Comparison of ENCODE assay signal across 20 mouse cellular contexts in genomic region chr6:18492248-18492901, GRCm38 (mm10). TPM values are rescaled to one million over a fixed set of nuclear protein-coding genes. Genes with fewer than 3 reads are reported as not detected.
DNase-seq lines count a peak whose midpoint lies in the region; ATAC-seq lines count a peak whose summit lies in the region.
"Had no signal": no experiment of that assay in that cellular context is flagged by ENCODE, and none has a peak within 500 bp of the region (broad histone marks: within the 10 kb centered on the region; RNA-seq: fewer than 3 reads in every experiment).

No protein-coding gene starts in this region.

- no peaks in the 10 kb centered on the region for H3K9me3 ChIP-seq in forebrain, embryonic 11.5 days (ENCODE audit: control insufficient read depth, low read length)
- no peaks in the 10 kb centered on the region for H3K9me3 ChIP-seq in forebrain, embryonic 10.5 days
- no peaks in the 10 kb centered on the region for H3K9me3 ChIP-seq in midbrain, embryonic 11.5 days (ENCODE audit: control insufficient read depth, low read length)
- no peaks in the 10 kb centered on the region for H3K9me3 ChIP-seq in midbrain, embryonic 13.5 days
- no peaks in the 10 kb centered on the region for H3K9me3 ChIP-seq in forebrain, embryonic 13.5 days (replicated peaks)
- no peaks in the 10 kb centered on the region for H3K9me3 ChIP-seq in neural tube, embryonic 14.5 days (ENCODE audit: control insufficient read depth, low read length)
- H3K9me3 ChIP-seq in heart, embryonic 12.5 days (replicated peaks) = no peaks in the 10 kb centered on the region
- H3K9me3 ChIP-seq: liver, embryonic 13.5 days had no signal

- 52% methylated on average over 6 of the region's 6 CpGs for WGBS in forebrain, embryonic 11.5 days
- WGBS in forebrain, embryonic 10.5 days = 70% methylated on average over 6 of the region's 6 CpGs
- WGBS in midbrain, embryonic 11.5 days = 53% methylated on average over 6 of the region's 6 CpGs
- 50% methylated on average over 6 of the region's 6 CpGs for WGBS in midbrain, embryonic 13.5 days
- WGBS in forebrain, embryonic 13.5 days = 30% methylated on average over 6 of the region's 6 CpGs
- WGBS in neural tube, embryonic 14.5 days = 51% methylated on average over 6 of the region's 6 CpGs
- WGBS in heart, embryonic 12.5 days = 72% methylated on average over 6 of the region's 6 CpGs

- peak; percentile 63; the same call in 1 of the 2 replicates for ATAC-seq in forebrain, embryonic 11.5 days (replicated peaks; ENCODE audit: low FRiP score)
- ATAC-seq in midbrain, embryonic 11.5 days (ENCODE audit: low FRiP score) = 0 out of 2 replicates have a peak, but pooled peaks have one; percentile 19
- ATAC-seq in midbrain, embryonic 13.5 days = no peak
- ATAC-seq in forebrain, embryonic 13.5 days = peak; percentile 69
- peak; percentile 61; the same call in 1 of the 2 replicates for ATAC-seq in neural tube, embryonic 14.5 days (ENCODE audit: low read depth)
- ATAC-seq in heart, embryonic 12.5 days (ENCODE audit: insufficient number of reproducible peaks, low FRiP score) = no peak
- ATAC-seq: intestine, embryonic 16.5 days had no signal

- H3K4me3 ChIP-seq in forebrain, embryonic 11.5 days (ENCODE audit: low read depth, low read length) = no peak overlapping the region
- H3K4me3 ChIP-seq in forebrain, embryonic 10.5 days = no peak overlapping the region
- no peak overlapping the region for H3K4me3 ChIP-seq in midbrain, embryonic 11.5 days (ENCODE audit: low read depth, low read length)
- no peak overlapping the region for H3K4me3 ChIP-seq in midbrain, embryonic 13.5 days (replicated peaks)
- H3K4me3 ChIP-seq in forebrain, embryonic 13.5 days = no peak overlapping the region
- no peak overlapping the region for H3K4me3 ChIP-seq in neural tube, embryonic 14.5 days (ENCODE audit: low read depth, low read length)
- no peak overlapping the region for H3K4me3 ChIP-seq in heart, embryonic 12.5 days
- H3K4me3 ChIP-seq: liver, embryonic 13.5 days had no signal

- H3K36me3 ChIP-seq in forebrain, embryonic 11.5 days (ENCODE audit: control insufficient read depth, insufficient read depth, low read length) = no peaks in the 10 kb centered on the region
- 0 out of 2 replicates have a peak, but pooled peaks cover 2% of the 10 kb centered on the region for H3K36me3 ChIP-seq in forebrain, embryonic 10.5 days (replicated peaks)
- no peaks in the 10 kb centered on the region for H3K36me3 ChIP-seq in midbrain, embryonic 11.5 days (ENCODE audit: control insufficient read depth, insufficient read depth, low read length)
- peaks cover 10% of the 10 kb centered on the region for H3K36me3 ChIP-seq in midbrain, embryonic 13.5 days
- peaks cover 8% of the 10 kb centered on the region; the same call in 1 of the 2 replicates for H3K36me3 ChIP-seq in forebrain, embryonic 13.5 days (ENCODE audit: poor library complexity, severe bottlenecking)
- peaks cover 5% of the 10 kb centered on the region; the same call in 1 of the 2 replicates for H3K36me3 ChIP-seq in neural tube, embryonic 14.5 days (ENCODE audit: control insufficient read depth, insufficient read depth, low read length)
- no peaks in the 10 kb centered on the region for H3K36me3 ChIP-seq in heart, embryonic 12.5 days
- H3K36me3 ChIP-seq: liver, embryonic 13.5 days had no signal

- no peaks in the 10 kb centered on the region for H3K4me1 ChIP-seq in forebrain, embryonic 11.5 days (replicated peaks; ENCODE audit: control insufficient read depth, insufficient read depth, low read length)
- H3K4me1 ChIP-seq in forebrain, embryonic 10.5 days = peaks cover 19% of the 10 kb centered on the region
- H3K4me1 ChIP-seq in midbrain, embryonic 11.5 days (ENCODE audit: control insufficient read depth, insufficient read depth, low read length) = 0 out of 2 replicates have a peak, but pooled peaks cover 2% of the 10 kb centered on the region
- H3K4me1 ChIP-seq in midbrain, embryonic 13.5 days (replicated peaks) = peaks cover 4% of the 10 kb centered on the region; the same call in 1 of the 2 replicates
- peaks cover 13% of the 10 kb centered on the region; the same call in 1 of the 2 replicates for H3K4me1 ChIP-seq in forebrain, embryonic 13.5 days
- no peaks in the 10 kb centered on the region for H3K4me1 ChIP-seq in neural tube, embryonic 14.5 days (ENCODE audit: control insufficient read depth, insufficient read depth, low read length)
- no peaks in the 10 kb centered on the region for H3K4me1 ChIP-seq in heart, embryonic 12.5 days (replicated peaks)
- H3K4me1 ChIP-seq: liver, embryonic 13.5 days had no signal

- no peak overlapping the region for H3K4me2 ChIP-seq in forebrain, embryonic 11.5 days (ENCODE audit: low read depth, low read length, severe bottlenecking)
- H3K4me2 ChIP-seq in midbrain, embryonic 11.5 days = no peak overlapping the region
- H3K4me2 ChIP-seq in midbrain, embryonic 13.5 days (replicated peaks) = no peak overlapping the region
- H3K4me2 ChIP-seq in forebrain, embryonic 13.5 days = no peak overlapping the region
- H3K4me2 ChIP-seq in neural tube, embryonic 14.5 days (ENCODE audit: low read depth, low read length) = no peak overlapping the region
- no peak overlapping the region for H3K4me2 ChIP-seq in heart, embryonic 12.5 days
- H3K4me2 ChIP-seq: liver, embryonic 13.5 days had no signal

- DNase-seq in forebrain, embryonic 11.5 days (ENCODE audit: low spot score) = no peak
- DNase-seq in forebrain, embryonic 10.5 days (ENCODE audit: extremely low spot score, low spot score) = no peak
- DNase-seq in midbrain, embryonic 11.5 days (ENCODE audit: low spot score, missing footprints) = no peak
- DNase-seq in spleen, postnatal 36 days (ENCODE audit: low spot score in 2 of 2) = no peak
- DNase-seq: adrenal gland, postnatal 25 days; cerebellum, adult 9-10 months; gastrocnemius, postnatal 36 days; heart, postnatal 4 days; kidney, postnatal 25 days; liver, embryonic 13.5 days; lung, adult 2 months; lung, postnatal 14 days; retina, postnatal 1 day; right cerebral cortex, postnatal 25 days; spleen, adult 18-20 months had no signal

- no peak overlapping the region for H3K9ac ChIP-seq in forebrain, embryonic 11.5 days (ENCODE audit: low read length)
- no peak overlapping the region for H3K9ac ChIP-seq in midbrain, embryonic 11.5 days (ENCODE audit: low read length)
- no peak overlapping the region for H3K9ac ChIP-seq in midbrain, embryonic 13.5 days (replicated peaks)
- no peak overlapping the region for H3K9ac ChIP-seq in forebrain, embryonic 13.5 days
- no peak overlapping the region for H3K9ac ChIP-seq in neural tube, embryonic 14.5 days (replicated peaks; ENCODE audit: low read depth, low read length)
- no peak overlapping the region for H3K9ac ChIP-seq in heart, embryonic 12.5 days
- H3K9ac ChIP-seq: liver, embryonic 13.5 days had no signal

- H3K27ac ChIP-seq in forebrain, embryonic 11.5 days (ENCODE audit: low read depth, low read length) = no peak overlapping the region
- no peak overlapping the region for H3K27ac ChIP-seq in forebrain, embryonic 10.5 days
- H3K27ac ChIP-seq in midbrain, embryonic 11.5 days (ENCODE audit: low read depth, low read length) = no peak overlapping the region
- H3K27ac ChIP-seq in midbrain, embryonic 13.5 days = no peak overlapping the region
- H3K27ac ChIP-seq in forebrain, embryonic 13.5 days = peak overlapping the region; percentile 45; the same call in 1 of the 2 replicates
- no peak overlapping the region for H3K27ac ChIP-seq in neural tube, embryonic 14.5 days (ENCODE audit: low read depth, low read length)
- H3K27ac ChIP-seq in heart, embryonic 12.5 days (ENCODE audit: poor library complexity, severe bottlenecking) = no peak overlapping the region
- H3K27ac ChIP-seq: liver, embryonic 13.5 days had no signal

- no peaks in the 10 kb centered on the region for H3K27me3 ChIP-seq in forebrain, embryonic 11.5 days (ENCODE audit: control insufficient read depth, insufficient read depth, low read length)
- no peaks in the 10 kb centered on the region for H3K27me3 ChIP-seq in forebrain, embryonic 10.5 days (ENCODE audit: poor library complexity, severe bottlenecking)
- no peaks in the 10 kb centered on the region for H3K27me3 ChIP-seq in midbrain, embryonic 11.5 days (ENCODE audit: control insufficient read depth, insufficient read depth, low read length)
- no peaks in the 10 kb centered on the region for H3K27me3 ChIP-seq in midbrain, embryonic 13.5 days
- H3K27me3 ChIP-seq in forebrain, embryonic 13.5 days = no peaks in the 10 kb centered on the region
- H3K27me3 ChIP-seq in neural tube, embryonic 14.5 days (ENCODE audit: control insufficient read depth, insufficient read depth, low read length) = no peaks in the 10 kb centered on the region
- H3K27me3 ChIP-seq in heart, embryonic 12.5 days (replicated peaks) = no peaks in the 10 kb centered on the region
- H3K27me3 ChIP-seq: liver, embryonic 13.5 days had no signal

RNA-seq across cellular contexts. Expression of gene Cttnbp2, which starts 22.3 kb away (rescaled TPM):
- 15.7 and 21.7 TPM in 2 replicates for polyA plus RNA-seq in forebrain, embryonic 11.5 days (2014; fragmentation: Nextera tagmentation; extraction: Ambion mirVana)
- 7.3 and 9.8 TPM in 2 replicates for polyA plus RNA-seq in forebrain, embryonic 10.5 days (2016; fragmentation: Nextera tagmentation; extraction: Ambion mirVana)
- polyA plus RNA-seq in midbrain, embryonic 11.5 days (2014; fragmentation: Nextera tagmentation; extraction: Ambion mirVana) = 13.6 and 14.8 TPM in 2 replicates
- polyA plus RNA-seq in midbrain, embryonic 13.5 days (2015; fragmentation: Nextera tagmentation; extraction: Ambion mirVana) = 43.4 and 44.3 TPM in 2 replicates
- polyA plus RNA-seq in forebrain, embryonic 13.5 days (2015; fragmentation: Nextera tagmentation; extraction: Ambion mirVana) = 50.4 and 59.1 TPM in 2 replicates
- polyA plus RNA-seq in neural tube, embryonic 14.5 days (2014; fragmentation: Nextera tagmentation; extraction: Ambion mirVana) = 62.2 and 75.4 TPM in 2 replicates
- polyA plus RNA-seq in heart, embryonic 12.5 days (2016; fragmentation: Nextera tagmentation; extraction: Ambion mirVana) = 10.5 and 13.6 TPM in 2 replicates

Comparison
In these comparisons a context has a peak if more than half of its experiments do, and no peak if none do; other contexts are left out.
1. ATAC-seq: peak in forebrain, embryonic 11.5 days (single experiment), midbrain, embryonic 11.5 days (single experiment), forebrain, embryonic 13.5 days (single experiment) and neural tube, embryonic 14.5 days (single experiment); none in midbrain, embryonic 13.5 days (single experiment) and heart, embryonic 12.5 days (single experiment).